Mouse (Mus musculus) lung, postnatal 0 days (tissue): ENCODE measurements around the gene Ctnna3. TPM values are rescaled to one million over a fixed set of nuclear protein-coding genes. Genes with fewer than 3 reads are reported as not detected.

Experiments
- ATAC-seq: fragments of 200-750 bp; cut with Nextera tagmentation; 2 replicates; pipeline ENCODE4 v1.8.0; 2017; ENCODE audit warnings: moderate library complexity
- DNase-seq: peaks from one replicate; pipeline ENCODE4 v3.0.0-alpha.2; 2016; ENCODE audit warnings: low spot score
- H3K27ac ChIP-seq: fragments of 300-500 bp; sonication (generic); 2 replicates; pipeline ENCODE4 v1.5.1; 2014; ENCODE audit warnings: antibody characterized with exemption, mild to moderate bottlenecking, low read length, mixed read lengths
- H3K27me3 ChIP-seq: fragments of 300-500 bp; sonication (generic); replicated peaks from 2 replicates; pipeline ENCODE4 v1.6.1; 2014; ENCODE audit warnings: low read length, mixed read lengths; ENCODE audit not compliant: insufficient read depth
- H3K36me3 ChIP-seq: fragments of 300-500 bp; sonication (generic); 2 replicates; pipeline ENCODE4 v1.6.1; 2014; ENCODE audit warnings: low read length, mixed read lengths; ENCODE audit not compliant: insufficient read depth
- H3K4me1 ChIP-seq: fragments of 300-500 bp; sonication (generic); 2 replicates; pipeline ENCODE4 v1.6.1; 2014; ENCODE audit warnings: antibody characterized with exemption, low read depth, low read length, mixed read lengths; ENCODE audit not compliant: insufficient read depth
- H3K4me2 ChIP-seq: fragments of 300-500 bp; sonication (generic); replicated peaks from 2 replicates; pipeline ENCODE4 v1.6.1; 2014; ENCODE audit warnings: low read depth, mild to moderate bottlenecking, low read length, moderate library complexity, mixed read lengths
- H3K4me3 ChIP-seq: fragments of 300-500 bp; sonication (generic); 2 replicates; pipeline ENCODE4 v1.5.1; 2014; ENCODE audit warnings: low read depth, low read length
- H3K9ac ChIP-seq: fragments of 300-500 bp; sonication (generic); replicated peaks from 2 replicates; pipeline ENCODE4 v1.6.1; 2014; ENCODE audit warnings: low read depth, mild to moderate bottlenecking
- H3K9me3 ChIP-seq: fragments of 300-500 bp; sonication (generic); 2 replicates; pipeline ENCODE4 v1.6.1; 2016; ENCODE audit warnings: low read length, mixed read lengths
- CTCF ChIP-seq: IDR thresholded peaks from 2 replicates; pipeline ENCODE4 v1.5.1; 2016; ENCODE audit warnings: antibody characterized with exemption, mild to moderate bottlenecking
- EP300 ChIP-seq: IDR thresholded peaks from 2 replicates; pipeline ENCODE4 v1.6.1; 2016; ENCODE audit warnings: antibody characterized with exemption, mild to moderate bottlenecking, control low read depth
- WGBS: fragments of 180-500 bp; shearing (Covaris S2); extraction: QIAGEN DNeasy Blood & Tissue Kit; methylation state at CpG from one replicate; pipeline ENCODE4 v1.1.7; 2014; 5-methylcytosine and 5-hydroxymethylcytosine counted together
- polyA plus RNA-seq: library from polyadenylated mRNA; unstranded; fragments of >200 nt; fragmentation: Nextera tagmentation; extraction: Ambion mirVana; gene quantifications from 2 replicates; pipeline ENCODE4 v1.2.1, GENCODE M21; 2015

Ctnna3 gene
- polyA plus RNA-seq, 1 experiment from 2014 or later: 0.19 TPM

- H3K4me2 ChIP-seq: no peak overlapping the region
- 71% methylated on average over 4 of the region's 4 CpGs for WGBS
- H3K9me3 ChIP-seq: no peaks in the 10 kb centered on the region
- DNase-seq: no peak
- no peaks in the 10 kb centered on the region for H3K27me3 ChIP-seq
- H3K36me3 ChIP-seq: no peaks in the 10 kb centered on the region
- H3K27ac ChIP-seq: no peak overlapping the region
- ATAC-seq: no peak
- H3K4me1 ChIP-seq: no peaks in the 10 kb centered on the region
- H3K4me3 ChIP-seq: no peak overlapping the region
- TF ChIP-seq EP300: no peak
- no peak for TF ChIP-seq CTCF
- H3K9ac ChIP-seq: no peak overlapping the region
Measured at GRCm38 (mm10) chr10:63839011-63839410, 409.1 kb downstream of the Ctnna3 start.

- no peaks in the 10 kb centered on the region for H3K4me1 ChIP-seq
- no peak for DNase-seq
- H3K4me2 ChIP-seq: no peak overlapping the region
- no peak overlapping the region for H3K9ac ChIP-seq
- H3K9me3 ChIP-seq: no peaks in the 10 kb centered on the region
- H3K36me3 ChIP-seq: no peaks in the 10 kb centered on the region
- no peak for ATAC-seq
- H3K27me3 ChIP-seq: no peaks in the 10 kb centered on the region
- WGBS: 51% methylated on average over 4 of the region's 4 CpGs
- H3K4me3 ChIP-seq: no peak overlapping the region
- H3K27ac ChIP-seq: no peak overlapping the region
- TF ChIP-seq EP300 (no peak), CTCF (no peak)
Measured at GRCm38 (mm10) chr10:63851946-63852345, 422.0 kb downstream of the Ctnna3 start.

DNA sequence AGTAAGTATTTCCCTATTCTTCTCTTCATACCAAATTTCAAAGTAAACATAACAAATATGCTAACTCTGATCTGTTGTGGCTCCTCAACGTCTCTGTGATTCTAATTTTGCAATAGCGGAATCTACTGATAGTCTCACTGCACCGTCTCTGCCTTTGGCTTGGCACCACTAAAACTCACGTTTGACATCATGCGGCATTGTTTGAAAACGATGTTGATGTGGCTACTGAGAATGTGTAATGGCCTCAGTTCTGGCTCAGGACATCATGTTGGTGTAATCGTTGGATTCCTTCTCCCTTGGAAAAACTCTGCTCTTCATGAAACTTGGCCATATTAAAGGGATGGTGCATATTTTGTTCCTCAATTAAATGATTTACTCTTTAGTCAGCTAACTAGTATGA, 439.2 kb downstream of the Ctnna3 start:
- 71% methylated on average over 7 of the region's 7 CpGs for WGBS
- Histone ChIP-seq H3K9ac (no peak overlapping the region), H3K4me2 (no peak overlapping the region), H3K27ac (no peak overlapping the region), H3K27me3 (no peaks in the 10 kb centered on the region), H3K36me3 (no peaks in the 10 kb centered on the region), H3K4me1 (no peaks in the 10 kb centered on the region), H3K4me3 (no peak overlapping the region), H3K9me3 (no peaks in the 10 kb centered on the region)
- ATAC-seq (no peak), DNase-seq (no peak)
- no peak for TF ChIP-seq EP300
- no peak for TF ChIP-seq CTCF

DNA sequence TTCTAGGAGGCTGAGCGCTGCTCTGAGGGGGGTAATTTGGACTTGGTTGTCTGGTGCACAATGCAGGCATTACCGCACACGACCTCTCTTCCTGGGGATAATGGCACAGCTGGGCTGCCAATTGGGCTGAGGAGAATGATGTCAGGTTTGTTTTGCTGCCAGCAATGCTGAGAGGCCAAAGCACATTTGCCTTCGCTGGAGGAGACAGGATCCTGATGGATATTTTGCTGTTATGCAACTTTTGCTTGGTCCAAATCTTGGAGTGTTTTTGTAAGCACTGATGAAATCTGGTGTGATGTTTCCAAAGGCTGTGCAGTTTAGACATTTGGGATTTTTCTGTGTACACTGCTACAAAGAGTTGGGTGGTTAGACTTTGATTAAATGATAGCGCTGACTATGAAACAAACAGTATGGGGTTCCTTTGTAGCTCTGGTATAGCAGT, 450.6 kb downstream of the Ctnna3 start:
- Histone ChIP-seq H3K27me3 (no peaks in the 10 kb centered on the region), H3K4me3 (no peak overlapping the region), H3K27ac (no peak overlapping the region), H3K4me1 (no peaks in the 10 kb centered on the region), H3K4me2 (no peak overlapping the region), H3K9me3 (no peaks in the 10 kb centered on the region), H3K36me3 (no peaks in the 10 kb centered on the region), H3K9ac (no peak overlapping the region)
- TF ChIP-seq CTCF (no peak), EP300 (0 out of 2 replicates have a peak, but pooled peaks have one; percentile 39)
- ATAC-seq (peak; percentile 85), DNase-seq (peak; percentile 77)
- WGBS: 58% methylated on average over 5 of the region's 5 CpGs

DNA sequence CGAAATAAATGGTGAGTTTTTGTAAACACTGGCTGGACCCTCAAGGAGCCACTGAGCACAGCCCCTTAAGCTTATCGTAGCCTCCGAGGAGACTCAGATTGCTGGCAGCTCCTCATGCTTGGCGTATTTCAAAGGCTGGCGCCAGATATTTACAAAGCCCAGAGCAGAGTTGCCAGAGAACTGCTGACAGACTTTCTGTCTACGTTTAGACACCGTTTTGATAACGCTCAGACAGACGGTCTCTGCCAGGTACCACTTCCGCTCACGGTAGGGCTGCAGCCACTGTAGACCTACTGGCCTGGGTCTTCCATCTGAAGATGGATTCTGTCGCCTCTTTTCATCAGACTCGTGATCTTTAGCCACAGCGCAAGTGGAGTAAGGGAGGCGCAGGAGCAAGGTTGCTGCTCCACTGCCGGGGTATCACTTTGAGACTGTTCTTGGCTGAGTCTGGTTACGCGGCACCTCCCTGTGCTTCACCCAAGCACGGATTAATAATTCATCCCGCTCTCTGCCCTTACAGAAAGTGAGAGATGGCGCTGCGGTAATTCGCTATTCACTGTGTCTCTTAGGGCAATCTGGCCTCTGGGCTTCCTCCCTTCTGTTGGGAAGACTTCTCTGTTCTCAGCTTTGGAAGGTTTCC, 456.7 kb downstream of the Ctnna3 start:
- ATAC-seq (peak; percentile 25; the same call in 1 of the 2 replicates), DNase-seq (peak; percentile 11)
- H3K9me3 ChIP-seq: no peaks in the 10 kb centered on the region
- H3K27me3 ChIP-seq: no peaks in the 10 kb centered on the region
- peak overlapping the region; percentile 52 for H3K4me2 ChIP-seq
- H3K36me3 ChIP-seq: no peaks in the 10 kb centered on the region
- TF ChIP-seq EP300 (no peak), CTCF (no peak)
- 44% methylated on average over 23 of the region's 23 CpGs for WGBS
- no peaks in the 10 kb centered on the region for H3K4me1 ChIP-seq
- no peak overlapping the region for H3K9ac ChIP-seq
- H3K27ac ChIP-seq: no peak overlapping the region
- H3K4me3 ChIP-seq: peak overlapping the region; percentile 25

DNA sequence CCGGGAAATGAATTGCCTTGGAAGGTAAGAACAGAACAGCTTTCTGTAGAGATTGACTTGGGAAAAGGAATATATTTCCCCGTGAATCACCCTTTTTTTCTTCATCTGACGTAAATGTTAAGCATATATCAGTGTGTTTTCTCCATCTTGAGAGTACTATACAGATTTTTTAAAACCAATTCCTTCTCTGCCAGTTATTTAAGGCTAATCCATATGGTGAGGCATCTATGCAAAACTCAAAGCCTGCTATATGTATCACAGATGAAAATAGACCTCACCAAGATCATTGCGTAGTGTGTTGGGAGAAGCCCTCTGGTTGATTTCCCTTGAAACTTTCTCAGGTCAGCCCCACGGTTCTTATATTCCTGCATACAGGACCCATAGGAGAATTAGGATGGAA, 464.7 kb downstream of the Ctnna3 start:
- TF ChIP-seq EP300: no peak
- TF ChIP-seq CTCF: no peak
- Histone ChIP-seq H3K9ac (no peak overlapping the region), H3K36me3 (no peaks in the 10 kb centered on the region), H3K4me1 (no peaks in the 10 kb centered on the region), H3K27me3 (no peaks in the 10 kb centered on the region), H3K4me3 (no peak overlapping the region), H3K4me2 (no peak overlapping the region), H3K9me3 (no peaks in the 10 kb centered on the region), H3K27ac (no peak overlapping the region)
- 87% methylated on average over 5 of the region's 5 CpGs for WGBS
- ATAC-seq (no peak), DNase-seq (no peak)

- no peak overlapping the region for H3K4me3 ChIP-seq
- no peak overlapping the region for H3K4me2 ChIP-seq
- no peak overlapping the region for H3K9ac ChIP-seq
- H3K36me3 ChIP-seq: no peaks in the 10 kb centered on the region
- ATAC-seq (no peak), DNase-seq (no peak)
- no peaks in the 10 kb centered on the region for H3K27me3 ChIP-seq
- H3K4me1 ChIP-seq: no peaks in the 10 kb centered on the region
- H3K9me3 ChIP-seq: no peaks in the 10 kb centered on the region
- no peak overlapping the region for H3K27ac ChIP-seq
- TF ChIP-seq EP300 (no peak), CTCF (no peak)
Measured at GRCm38 (mm10) chr10:63899891-63900290, 470.0 kb downstream of the Ctnna3 start.
